Mouse (Mus musculus): ENCODE results near the gene Stbd1. TPM values are rescaled to one million over a fixed set of nuclear protein-coding genes. Genes with fewer than 3 reads are reported as not detected.

Stbd1 gene
- polyA plus RNA-seq, 1 experiment from 2014 or later = 13.7 TPM

DNA sequence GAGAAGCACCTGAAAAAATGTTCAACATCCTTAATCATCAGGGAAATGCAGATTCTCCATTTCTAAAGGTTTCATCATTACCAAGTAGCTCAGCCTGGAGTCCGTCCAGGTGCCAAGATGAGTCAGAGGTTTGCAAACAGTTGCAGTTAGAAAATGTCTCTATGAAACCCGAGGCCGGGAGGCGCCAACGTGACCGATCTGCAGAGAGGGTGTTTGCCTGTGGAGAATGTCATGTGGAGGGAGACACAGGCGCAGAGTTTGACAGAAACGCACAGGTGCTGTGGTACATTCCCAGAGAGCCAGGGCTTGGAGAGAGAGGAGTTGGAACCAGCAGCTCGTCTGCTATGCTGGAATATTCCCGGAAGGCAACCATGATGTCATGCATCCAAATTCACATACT lies 3.8 kb upstream of the Stbd1 start:
- H3K9ac ChIP-seq (ENCODE audit: low read depth, low read length) = no peak overlapping the region
- no peak overlapping the region for H3K4me2 ChIP-seq (replicated peaks; ENCODE audit: low read depth)
- ATAC-seq = no peak
- no peak overlapping the region for H3K4me3 ChIP-seq (ENCODE audit: low read depth, low read length)
- 0 out of 2 replicates have a peak, but pooled peaks cover 9% of the 10 kb centered on the region for H3K27me3 ChIP-seq (replicated peaks; ENCODE audit: control insufficient read depth, insufficient read depth, low read length)
- H3K4me1 ChIP-seq (replicated peaks; ENCODE audit: control insufficient read depth, insufficient read depth, low read length) = no peaks in the 10 kb centered on the region
- H3K9me3 ChIP-seq (ENCODE audit: control insufficient read depth) = no peaks in the 10 kb centered on the region
- 68% methylated on average over 10 of the region's 10 CpGs for WGBS
- TF ChIP-seq CTCF (IDR thresholded peaks at IDR 0.05; ENCODE audit: low read depth) = no peak
- H3K27ac ChIP-seq (ENCODE audit: low read depth, low read length) = no peak overlapping the region
- H3K36me3 ChIP-seq (ENCODE audit: control insufficient read depth, insufficient read depth) = no peaks in the 10 kb centered on the region

DNA sequence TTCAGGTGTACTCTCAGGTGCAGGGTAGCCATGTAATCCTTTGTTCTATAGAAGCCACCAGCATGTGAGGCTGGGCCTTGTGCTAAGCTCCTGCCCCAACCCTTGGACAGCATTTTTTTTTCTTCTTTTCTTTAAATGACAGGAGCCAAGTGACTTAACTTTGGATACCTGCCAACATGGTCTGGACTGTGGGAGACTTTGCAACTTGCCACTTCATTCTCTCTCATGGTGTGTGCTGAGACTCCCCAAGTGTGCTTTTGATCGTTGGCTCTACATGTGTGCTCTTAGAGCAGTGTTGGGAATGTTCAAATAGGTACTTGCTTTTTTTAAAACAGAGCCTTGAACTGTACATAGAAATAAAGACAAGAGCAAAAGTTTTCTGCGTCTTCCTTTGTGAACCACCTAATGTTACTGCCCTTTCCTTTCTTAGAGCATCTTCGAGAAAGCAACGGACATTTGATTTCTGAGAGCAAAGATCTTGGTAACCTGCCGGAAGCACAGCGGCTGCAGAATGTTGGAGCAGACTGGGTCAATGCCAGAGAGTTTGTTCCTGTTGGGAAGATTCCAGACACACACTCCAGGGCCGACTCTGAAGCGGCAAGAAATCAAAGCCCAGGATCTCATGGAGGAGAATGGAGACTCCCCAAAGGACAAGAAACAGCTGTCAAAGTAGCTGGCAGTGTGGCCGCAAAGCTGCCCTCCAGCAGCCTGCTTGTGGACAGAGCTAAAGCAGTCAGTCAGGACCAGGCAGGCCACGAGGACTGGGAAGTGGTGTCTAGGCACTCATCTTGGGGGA lies 1.8 kb downstream of the Stbd1 start:
- no peak overlapping the region; the same call in 1 of the 2 replicates for H3K4me2 ChIP-seq (replicated peaks; ENCODE audit: low read depth)
- H3K9me3 ChIP-seq (ENCODE audit: control insufficient read depth) = no peaks in the 10 kb centered on the region
- 64% methylated on average over 10 of the region's 10 CpGs for WGBS
- H3K27ac ChIP-seq (ENCODE audit: low read depth, low read length) = no peak overlapping the region
- no peak for TF ChIP-seq CTCF (IDR thresholded peaks at IDR 0.05; ENCODE audit: low read depth)
- 0 out of 2 replicates have a peak, but pooled peaks cover 6% of the 10 kb centered on the region for H3K27me3 ChIP-seq (replicated peaks; ENCODE audit: control insufficient read depth, insufficient read depth, low read length)
- no peaks in the 10 kb centered on the region for H3K36me3 ChIP-seq (ENCODE audit: control insufficient read depth, insufficient read depth)
- H3K9ac ChIP-seq (ENCODE audit: low read depth, low read length) = no peak overlapping the region
- no peak overlapping the region for H3K4me3 ChIP-seq (ENCODE audit: low read depth, low read length)
- ATAC-seq = no peak
- no peaks in the 10 kb centered on the region for H3K4me1 ChIP-seq (replicated peaks; ENCODE audit: control insufficient read depth, insufficient read depth, low read length)

DNA sequence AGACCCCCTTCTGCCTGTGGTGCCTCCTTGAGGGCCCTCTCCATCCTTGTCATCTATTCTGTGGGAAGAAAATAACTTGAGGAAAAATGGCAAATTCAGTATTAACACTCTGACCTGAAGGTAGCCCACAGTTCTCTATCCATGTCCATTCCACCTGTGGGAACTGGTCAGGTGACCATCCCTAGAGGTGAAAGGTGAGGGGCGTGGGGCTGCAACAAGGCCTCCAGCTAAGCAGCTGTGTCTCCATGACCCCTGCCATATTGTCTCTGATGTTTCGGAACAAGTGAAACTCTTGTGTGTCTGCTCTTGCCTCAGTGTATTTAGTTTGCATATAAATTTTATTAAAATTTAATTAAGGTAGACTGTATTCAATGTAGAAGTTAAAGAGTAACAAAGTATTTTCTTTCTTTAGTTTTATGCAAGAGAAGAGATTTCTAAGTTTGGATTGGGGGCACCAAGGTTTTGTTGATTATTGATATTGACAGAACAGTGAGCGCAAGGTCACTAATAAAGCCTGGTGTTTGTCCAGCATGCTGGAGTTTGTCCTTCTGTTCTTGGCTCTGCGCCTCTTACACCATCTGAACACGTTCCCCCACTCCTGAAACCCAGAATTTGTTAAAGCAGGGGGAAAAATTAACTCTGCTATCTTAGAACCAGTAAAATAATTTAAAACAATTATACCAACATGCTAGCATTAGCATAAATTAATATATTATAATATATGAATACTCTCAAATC lies 4.8 kb downstream of the Stbd1 start:
- no peak overlapping the region for H3K4me3 ChIP-seq (ENCODE audit: low read depth, low read length)
- TF ChIP-seq CTCF (IDR thresholded peaks at IDR 0.05; ENCODE audit: low read depth) = no peak
- no peaks in the 10 kb centered on the region for H3K4me1 ChIP-seq (replicated peaks; ENCODE audit: control insufficient read depth, insufficient read depth, low read length)
- no peak for ATAC-seq
- 81% methylated on average over 5 of the region's 5 CpGs for WGBS
- H3K27ac ChIP-seq (ENCODE audit: low read depth, low read length) = no peak overlapping the region
- H3K27me3 ChIP-seq (replicated peaks; ENCODE audit: control insufficient read depth, insufficient read depth, low read length) = 0 out of 2 replicates have a peak, but pooled peaks cover under 1% of the 10 kb centered on the region
- no peak overlapping the region for H3K9ac ChIP-seq (ENCODE audit: low read depth, low read length)
- no peaks in the 10 kb centered on the region for H3K36me3 ChIP-seq (ENCODE audit: control insufficient read depth, insufficient read depth)
- no peak overlapping the region for H3K4me2 ChIP-seq (replicated peaks; ENCODE audit: low read depth)
- H3K9me3 ChIP-seq (ENCODE audit: control insufficient read depth) = no peaks in the 10 kb centered on the region

DNA sequence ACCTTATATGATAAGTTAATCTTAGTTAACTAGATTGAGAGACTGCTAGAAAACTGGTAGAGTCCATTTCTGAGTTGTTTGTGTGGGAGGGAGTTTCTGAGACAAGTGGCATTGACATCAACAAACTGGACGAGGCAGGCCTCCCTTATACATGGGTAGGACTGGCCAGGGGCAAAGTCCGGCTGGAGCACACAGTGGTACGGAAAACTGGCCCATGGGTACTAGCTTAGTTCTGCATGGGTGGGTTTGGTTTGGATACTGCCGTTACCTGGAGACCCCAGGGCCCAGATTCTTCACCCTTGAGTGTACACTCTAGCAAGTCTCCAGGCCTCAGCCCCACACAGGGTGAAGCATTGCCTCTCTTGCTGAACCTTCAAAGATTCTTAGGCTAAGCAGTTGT lies 9.9 kb downstream of the Stbd1 start:
- no peak for TF ChIP-seq CTCF (IDR thresholded peaks at IDR 0.05; ENCODE audit: low read depth)
- Histone ChIP-seq H3K4me2 (replicated peaks; ENCODE audit: low read depth) (no peak overlapping the region), H3K36me3 (ENCODE audit: control insufficient read depth, insufficient read depth) (no peaks in the 10 kb centered on the region), H3K27ac (ENCODE audit: low read depth, low read length) (no peak overlapping the region), H3K4me3 (ENCODE audit: low read depth, low read length) (no peak overlapping the region), H3K9ac (ENCODE audit: low read depth, low read length) (no peak overlapping the region), H3K4me1 (replicated peaks; ENCODE audit: control insufficient read depth, insufficient read depth, low read length) (no peaks in the 10 kb centered on the region), H3K27me3 (replicated peaks; ENCODE audit: control insufficient read depth, insufficient read depth, low read length) (no peaks in the 10 kb centered on the region), H3K9me3 (ENCODE audit: control insufficient read depth) (no peaks in the 10 kb centered on the region)
- WGBS = 87% methylated on average over 4 of the region's 4 CpGs
- no peak for ATAC-seq

DNA sequence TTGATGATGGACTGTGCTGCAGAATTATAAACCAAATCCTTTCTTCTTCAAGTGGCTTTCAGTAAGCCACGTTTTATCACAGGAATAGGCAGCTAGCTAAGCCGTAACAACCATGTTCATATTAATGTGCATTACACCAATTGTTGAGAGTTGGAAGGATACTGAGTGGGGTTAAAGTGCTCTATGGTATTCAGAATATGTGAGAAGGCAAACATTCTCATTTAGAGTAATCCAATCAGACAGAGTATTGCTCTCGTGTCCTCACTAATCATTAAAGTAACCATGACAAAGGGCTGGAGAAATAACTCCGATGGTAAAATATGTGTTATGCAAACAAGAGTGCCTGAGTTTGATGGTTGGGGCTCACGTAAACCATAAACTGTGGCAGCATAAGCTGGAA lies 19.0 kb downstream of the Stbd1 start:
- H3K9ac ChIP-seq (ENCODE audit: low read depth, low read length) = no peak overlapping the region
- H3K4me1 ChIP-seq (replicated peaks; ENCODE audit: control insufficient read depth, insufficient read depth, low read length) = no peaks in the 10 kb centered on the region
- H3K36me3 ChIP-seq (ENCODE audit: control insufficient read depth, insufficient read depth) = no peaks in the 10 kb centered on the region
- 35% methylated on average over 5 of the region's 5 CpGs for WGBS
- H3K4me2 ChIP-seq (replicated peaks; ENCODE audit: low read depth) = no peak overlapping the region
- H3K4me3 ChIP-seq (ENCODE audit: low read depth, low read length) = no peak overlapping the region
- no peak for ATAC-seq
- no peak overlapping the region for H3K27ac ChIP-seq (ENCODE audit: low read depth, low read length)
- H3K27me3 ChIP-seq (replicated peaks; ENCODE audit: control insufficient read depth, insufficient read depth, low read length) = no peaks in the 10 kb centered on the region
- H3K9me3 ChIP-seq (ENCODE audit: control insufficient read depth) = no peaks in the 10 kb centered on the region
- TF ChIP-seq CTCF (IDR thresholded peaks at IDR 0.05; ENCODE audit: low read depth) = no peak

DNA sequence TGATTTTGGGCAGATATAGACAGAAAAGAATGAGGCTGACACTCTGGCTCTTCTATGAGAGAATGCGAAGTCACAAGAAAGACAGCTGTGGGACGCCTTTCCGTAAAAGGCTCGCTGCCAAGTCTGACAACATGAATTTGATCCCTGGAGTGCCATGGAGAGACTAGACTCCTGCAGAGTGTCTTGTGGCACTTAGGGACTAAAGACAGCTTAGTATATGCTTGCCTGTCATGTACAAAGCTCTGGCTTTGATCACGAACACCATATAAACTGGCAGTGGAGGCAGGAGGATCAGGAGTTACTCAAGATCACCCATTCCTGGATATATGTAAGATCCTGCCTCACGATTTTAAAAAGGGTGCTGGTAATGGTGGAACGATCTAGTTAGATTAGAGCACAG lies 25.1 kb downstream of the Stbd1 start:
- 66% methylated on average over 7 of the region's 7 CpGs for WGBS
- Histone ChIP-seq H3K4me1 (replicated peaks; ENCODE audit: control insufficient read depth, insufficient read depth, low read length) (no peaks in the 10 kb centered on the region), H3K4me2 (replicated peaks; ENCODE audit: low read depth) (no peak overlapping the region), H3K27ac (ENCODE audit: low read depth, low read length) (no peak overlapping the region), H3K36me3 (ENCODE audit: control insufficient read depth, insufficient read depth) (no peaks in the 10 kb centered on the region), H3K4me3 (ENCODE audit: low read depth, low read length) (no peak overlapping the region), H3K27me3 (replicated peaks; ENCODE audit: control insufficient read depth, insufficient read depth, low read length) (no peaks in the 10 kb centered on the region), H3K9me3 (ENCODE audit: control insufficient read depth) (no peaks in the 10 kb centered on the region), H3K9ac (ENCODE audit: low read depth, low read length) (no peak overlapping the region)
- no peak for ATAC-seq
- no peak for TF ChIP-seq CTCF (IDR thresholded peaks at IDR 0.05; ENCODE audit: low read depth)

Measured in intestine, postnatal 0 days (tissue).